Mouse (Mus musculus): ENCODE results near the gene Krtdap.
"Not testable (repeated sequence)": the region's sequence is repeated elsewhere in the genome, so short reads cannot be mapped to it uniquely, and the experiment has no call there.

Gene Krtdap

DNA sequence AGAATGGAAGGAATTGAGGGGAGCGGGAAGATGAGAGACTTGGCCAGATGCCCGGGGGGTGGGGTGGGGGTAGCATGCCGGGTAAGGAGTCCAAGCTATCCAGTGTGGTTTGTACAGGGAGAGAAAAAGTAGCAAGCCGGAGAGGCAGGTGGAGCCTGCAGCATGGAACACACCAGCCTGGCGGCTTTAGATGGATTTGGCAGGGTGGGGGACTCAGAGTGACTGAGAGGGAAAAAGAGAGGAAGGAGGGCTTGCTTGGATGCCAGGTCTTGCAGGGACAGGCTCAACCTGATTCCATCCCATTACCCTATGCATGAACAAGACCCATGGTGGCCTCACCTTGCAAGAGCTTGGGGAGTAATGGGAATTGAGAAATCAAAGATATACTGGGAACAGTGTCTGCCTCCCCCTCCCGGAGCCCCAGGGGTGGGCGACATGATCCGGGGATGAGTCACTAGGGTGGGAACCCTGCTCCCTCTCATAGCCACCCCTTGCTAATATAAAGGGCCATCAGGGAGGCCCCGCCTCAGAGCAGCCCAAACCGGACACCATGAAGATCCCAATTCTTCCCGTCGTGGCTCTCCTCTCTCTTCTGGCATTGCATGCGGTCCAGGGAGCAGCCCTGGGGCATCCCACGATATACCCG, at the start of gene Krtdap:
Gene Krtdap (plus strand): TSS at position 520 of the 646 bp plus-strand sequence.
- no peak for DNase-seq (ENCODE audit: low read depth, low spot score)

DNA sequence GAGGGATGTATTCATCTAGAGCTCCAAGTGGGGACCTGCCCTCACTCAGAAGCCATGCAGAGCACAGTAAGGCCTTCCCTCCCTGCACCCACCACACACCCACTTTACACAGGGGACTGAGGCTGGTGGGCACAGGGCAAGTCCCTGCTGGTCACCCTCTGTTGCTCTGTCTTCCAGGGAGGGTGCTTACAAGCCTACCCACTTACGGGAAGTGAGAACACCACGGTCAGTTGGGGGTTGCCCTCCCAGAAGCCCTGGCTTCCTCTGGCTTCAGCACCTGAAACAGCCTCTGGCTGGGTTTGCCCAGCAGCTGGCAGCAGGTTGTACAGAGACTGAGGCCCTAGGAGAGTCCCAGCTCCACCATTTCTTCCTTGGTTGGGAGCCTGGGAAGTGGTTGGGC, 45.1 kb upstream of the Krtdap start:
- not testable (repeated sequence) for DNase-seq (ENCODE audit: low read depth, low spot score)

DNA sequence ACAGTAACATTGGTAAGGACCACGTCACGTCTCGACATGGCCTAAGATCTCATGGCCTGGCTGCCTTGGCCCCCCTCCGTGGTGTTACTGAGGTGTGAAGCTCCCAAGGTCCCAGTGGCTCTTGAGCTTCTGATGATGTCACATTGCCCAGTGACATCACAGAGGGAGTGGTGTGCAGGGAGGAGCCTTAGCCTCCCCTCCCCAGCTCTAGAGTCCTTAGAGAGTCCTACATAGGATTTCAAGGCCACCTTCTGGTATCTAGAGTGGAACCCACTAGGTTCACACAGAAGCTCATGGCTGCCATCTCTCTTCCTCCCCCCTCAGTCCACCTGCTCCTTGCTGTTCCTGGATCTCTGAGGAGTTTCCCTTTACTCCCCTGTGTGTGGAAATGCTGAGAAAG, 44.1 kb upstream of the Krtdap start, which contains the start of gene Gapdhs:
Gene Gapdhs (minus strand): TSS at position 65 of the 400 bp plus-strand sequence.
- not testable (repeated sequence) for DNase-seq (ENCODE audit: low read depth, low spot score)

DNA sequence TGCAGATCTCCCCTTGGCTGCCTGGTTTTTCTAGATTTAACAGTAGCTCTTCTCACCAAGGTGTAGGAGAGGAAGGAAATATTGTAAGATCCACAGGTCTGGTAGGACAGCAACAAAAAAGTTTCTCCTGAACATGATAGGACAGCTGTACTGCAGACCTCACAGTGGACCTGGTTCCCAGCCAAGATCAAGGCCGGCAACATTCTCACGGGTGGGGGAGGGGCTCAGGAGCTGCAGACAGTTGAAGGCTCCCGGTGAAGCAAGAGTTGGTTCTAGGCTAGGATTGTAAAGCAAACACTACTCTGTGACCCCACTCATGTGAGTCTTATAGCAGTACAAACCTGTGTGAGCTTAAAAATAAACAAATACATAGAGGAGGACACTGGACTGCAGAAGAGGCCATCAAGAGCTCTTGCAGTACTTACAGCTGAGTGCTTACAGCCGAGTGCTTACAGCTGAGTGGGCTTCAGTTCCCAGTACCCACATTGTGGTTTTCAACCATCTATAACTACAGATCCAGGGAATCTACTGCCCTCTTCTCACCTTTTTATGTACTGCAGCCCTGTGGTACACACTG, 43.6 kb upstream of the Krtdap start:
- DNase-seq (ENCODE audit: low read depth, low spot score), result no peak

GRCm38 (mm10) chr7:30747525-30748204, 40.0 kb upstream of the Krtdap start:
- DNase-seq (ENCODE audit: low read depth, low spot score), result no peak

GRCm38 (mm10) chr7:30749824-30750606, 37.7 kb upstream of the Krtdap start:
- no peak for DNase-seq (ENCODE audit: low read depth, low spot score)

- DNase-seq (ENCODE audit: low read depth, low spot score), result no peak
Measured at GRCm38 (mm10) chr7:30751086-30751669, 36.5 kb upstream of the Krtdap start, which contains the start of gene Sbsn. TSS of gene Sbsn (plus strand) at chr7:30751471.

- DNase-seq (ENCODE audit: low read depth, low spot score), result no peak
Measured at GRCm38 (mm10) chr7:30757001-30757400, 30.7 kb upstream of the Krtdap start.

- DNase-seq (ENCODE audit: low read depth, low spot score), result no peak
Measured at GRCm38 (mm10) chr7:30758853-30759252, 28.8 kb upstream of the Krtdap start.

GRCm38 (mm10) chr7:30761769-30762352, 25.8 kb upstream of the Krtdap start:
- no peak for DNase-seq (ENCODE audit: low read depth, low spot score)

DNA sequence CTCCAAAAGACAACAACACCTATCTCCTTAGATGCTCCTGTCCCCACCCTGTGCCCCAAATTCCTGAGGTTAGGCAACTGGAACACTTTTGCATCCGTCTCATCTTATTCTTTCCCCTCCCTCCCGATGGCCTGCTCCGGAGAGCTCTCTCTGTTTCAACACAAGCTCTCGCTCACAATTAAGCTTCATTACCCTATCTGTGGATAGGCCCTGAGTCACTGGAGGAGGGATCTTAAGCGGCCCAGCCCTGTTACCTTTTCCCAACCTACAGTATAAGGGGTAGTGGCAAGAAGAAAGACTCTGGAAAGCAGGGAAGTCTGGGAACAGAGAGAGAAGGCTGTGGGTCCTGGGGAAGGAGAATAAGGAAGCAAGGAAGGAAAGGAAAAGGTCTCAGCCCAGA, 24.2 kb upstream of the Krtdap start, which contains the start of gene Dmkn:
Gene Dmkn (plus strand): TSS at position 301 of the 400 bp plus-strand sequence.
- DNase-seq (ENCODE audit: low read depth, low spot score), result no peak

DNA sequence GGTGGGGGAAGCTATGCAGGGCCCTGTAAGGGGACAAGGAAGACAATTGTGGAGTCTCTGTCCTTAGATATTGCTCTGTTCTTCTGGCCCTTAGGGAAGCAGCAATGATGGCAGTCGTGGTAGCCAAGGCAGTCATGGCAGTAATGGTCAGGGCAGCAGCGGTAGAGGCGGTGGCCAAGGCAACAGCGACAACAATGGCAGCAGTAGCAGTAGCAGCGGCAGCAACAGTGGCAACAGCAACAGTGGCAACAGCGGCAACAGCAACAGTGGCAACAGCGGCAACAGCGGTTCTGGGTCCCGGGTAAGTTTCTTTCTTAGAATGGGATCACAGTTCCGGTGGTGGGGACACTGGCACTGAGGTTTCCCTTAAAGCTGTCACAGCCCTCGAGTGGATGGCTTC, 22.5 kb upstream of the Krtdap start:
- DNase-seq (ENCODE audit: low read depth, low spot score), result no peak

DNA sequence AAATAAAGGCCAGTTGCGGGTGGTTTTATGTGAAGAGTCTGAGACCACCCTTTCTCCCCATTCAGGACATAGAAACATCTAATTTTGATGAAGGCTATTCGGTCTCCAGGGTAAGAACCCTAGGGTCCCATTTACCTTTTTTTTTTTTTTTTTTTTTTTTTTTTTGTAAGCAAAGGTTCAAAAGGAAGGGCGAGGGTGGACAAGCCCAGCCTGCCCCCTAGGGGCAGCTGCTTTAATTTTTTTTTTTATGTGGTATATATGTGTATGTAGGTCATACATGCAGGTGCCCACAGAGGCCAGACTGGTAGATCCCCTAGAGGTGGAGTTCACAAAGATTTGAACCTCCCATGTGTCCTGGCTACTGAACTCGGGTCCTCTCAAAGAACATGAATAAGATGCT, 21.3 kb upstream of the Krtdap start:
- no peak for DNase-seq (ENCODE audit: low read depth, low spot score)

DNA sequence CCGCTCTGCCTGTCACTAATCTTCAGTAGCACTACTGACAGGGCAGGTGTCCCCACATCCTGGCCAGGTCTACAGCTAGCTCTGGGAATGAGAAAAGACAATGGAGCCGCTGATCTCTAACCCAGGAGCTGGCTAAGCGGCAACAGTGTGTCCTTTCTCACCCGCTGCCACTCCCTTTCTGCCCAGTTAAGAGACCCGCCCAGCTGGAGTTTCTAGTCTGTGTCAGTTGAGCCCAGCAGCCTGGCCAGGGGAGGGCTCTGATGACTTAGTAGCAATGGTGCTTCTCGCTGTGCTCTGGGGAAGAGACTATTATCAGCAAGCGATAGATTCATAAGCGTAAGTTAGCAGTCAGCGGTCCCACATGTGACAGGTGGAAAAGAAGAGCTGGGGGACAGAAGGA, 18.5 kb upstream of the Krtdap start:
- no peak for DNase-seq (ENCODE audit: low read depth, low spot score)

GRCm38 (mm10) chr7:30776104-30776503, 11.6 kb upstream of the Krtdap start:
- no peak for DNase-seq (ENCODE audit: low read depth, low spot score)

DNA sequence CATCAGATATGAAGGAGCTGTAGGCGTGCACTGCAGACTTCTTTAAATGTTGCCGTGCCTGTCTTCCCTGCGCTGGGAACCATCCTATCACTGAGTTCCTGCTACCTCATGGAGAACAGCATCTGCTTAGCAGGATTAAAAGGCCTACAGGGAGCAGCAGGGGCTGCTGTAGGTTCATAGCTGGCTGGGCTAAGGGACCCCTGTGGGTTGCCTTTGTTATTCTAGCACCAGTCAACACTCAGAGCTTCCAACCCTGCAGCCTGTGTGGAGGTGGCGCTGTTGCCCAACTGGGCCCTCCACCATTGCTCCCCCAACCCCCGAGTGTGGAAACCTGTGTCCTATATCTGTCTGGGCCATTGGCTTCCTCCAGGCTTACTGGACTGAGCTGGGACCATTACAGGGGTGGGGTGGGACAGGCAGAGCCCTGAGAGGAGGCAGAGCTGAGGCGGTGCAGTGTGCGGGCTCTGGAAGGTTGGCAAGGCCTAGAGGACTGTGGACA, 10.6 kb upstream of the Krtdap start:
- no peak for DNase-seq (ENCODE audit: low read depth, low spot score)

GRCm38 (mm10) chr7:30777911-30778310, 9.8 kb upstream of the Krtdap start:
- no peak for DNase-seq (ENCODE audit: low read depth, low spot score)

DNA sequence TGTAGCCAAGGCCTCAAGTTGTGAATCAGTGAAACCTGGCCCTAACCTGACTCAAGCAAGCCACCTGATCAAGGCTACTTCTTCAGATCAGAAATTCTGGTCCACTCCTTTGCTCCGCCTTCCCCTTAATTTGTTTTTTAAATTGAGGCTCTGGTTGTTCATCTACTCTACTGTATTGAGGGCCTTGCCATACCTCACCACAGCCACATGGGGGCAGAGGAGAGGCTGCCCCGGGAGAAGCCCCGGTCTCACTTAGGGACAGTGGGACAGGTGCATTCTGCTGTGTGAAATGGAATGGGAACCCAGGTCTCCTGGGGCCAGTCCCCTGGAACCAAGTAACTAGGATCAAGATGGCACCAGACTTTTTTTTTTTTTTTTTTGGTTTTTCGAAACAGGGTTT, 5.9 kb upstream of the Krtdap start:
- no peak for DNase-seq (ENCODE audit: low read depth, low spot score)

DNA sequence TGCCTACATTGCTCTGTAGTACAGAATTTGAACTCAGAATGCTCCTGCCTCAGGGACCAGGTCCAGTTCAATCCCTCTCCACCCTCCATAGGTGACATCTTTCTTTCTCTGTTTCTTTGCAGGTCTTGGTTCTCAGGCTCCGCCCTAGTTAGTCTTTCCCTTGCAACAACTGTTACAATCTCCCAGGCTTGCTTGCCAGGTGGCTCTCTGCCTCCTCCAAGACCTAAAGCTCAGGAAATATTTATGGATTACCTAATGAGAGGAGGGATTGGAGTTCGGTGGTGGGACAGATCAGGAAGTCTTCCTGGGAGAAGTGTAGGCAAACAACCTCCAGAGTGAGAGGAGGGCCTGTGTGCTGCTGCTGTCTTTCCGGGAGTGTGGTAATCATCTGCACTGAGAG, 5.0 kb upstream of the Krtdap start:
- no peak for DNase-seq (ENCODE audit: low read depth, low spot score)

DNA sequence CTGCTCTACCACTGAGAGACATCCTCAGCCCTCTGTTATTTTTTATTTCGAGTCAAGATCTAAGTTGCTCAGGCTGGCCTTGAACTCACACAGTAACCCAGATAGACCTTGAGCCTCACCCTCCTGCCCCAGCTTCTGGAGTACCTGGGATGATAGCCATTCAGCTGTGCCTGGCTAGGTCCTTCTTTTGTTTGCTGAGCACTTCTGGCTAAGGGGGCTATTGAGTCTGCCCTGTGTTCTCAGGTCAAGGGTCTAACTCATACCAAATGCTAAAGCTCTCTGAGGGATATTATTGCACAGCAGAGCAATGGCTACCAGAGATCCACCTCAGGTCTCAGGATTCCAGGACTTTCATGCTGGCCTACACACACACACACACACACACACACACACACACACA, 2.5 kb upstream of the Krtdap start:
- DNase-seq (ENCODE audit: low read depth, low spot score), result no peak

Data from retina, adult 2 months (tissue).